Mouse (Mus musculus) right cerebral cortex, postnatal 4 days (tissue): ENCODE results near the gene Mpi.

Source experiments
- DNase-seq: peaks from one replicate; pipeline ENCODE4 v3.0.0-alpha.2; 2022

Mpi gene

DNA sequence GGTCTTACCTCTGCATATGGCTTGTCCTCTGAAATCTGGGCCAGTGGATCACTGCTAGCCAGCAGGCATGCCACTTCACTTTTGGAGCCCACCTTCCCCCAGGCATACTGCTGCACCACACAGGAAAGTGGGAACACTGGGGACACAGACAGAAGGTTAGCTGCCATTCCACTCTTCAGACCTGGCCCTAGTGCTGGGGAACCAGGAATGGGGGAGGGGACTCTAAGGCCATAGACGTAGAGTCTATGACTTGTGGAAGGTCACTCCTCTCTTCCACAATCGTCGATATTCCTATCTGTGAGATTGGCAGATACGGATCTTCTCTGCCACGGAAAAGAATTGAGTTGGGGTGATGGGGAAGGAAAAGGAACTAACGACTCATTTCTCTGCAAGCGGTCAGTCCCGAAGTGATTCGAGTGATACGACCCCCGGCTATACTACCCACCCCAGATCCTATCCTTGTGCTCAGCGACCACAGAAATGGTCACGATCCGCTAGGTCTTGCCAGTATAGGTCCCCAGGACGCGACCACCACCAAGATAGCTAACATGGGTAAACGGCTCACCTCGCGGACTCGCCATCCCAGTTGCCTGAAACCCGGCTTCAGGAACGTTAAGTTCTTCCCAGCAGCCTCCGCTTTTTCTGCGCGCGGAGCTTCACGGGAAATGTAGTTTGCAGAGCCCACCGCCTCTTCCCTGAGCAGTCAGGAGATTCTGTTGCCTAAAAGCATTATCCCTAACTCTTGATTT lies at the start of gene Mpi:
Gene Mpi (minus strand): TSS at position 625 of the 749 bp plus-strand sequence.
- DNase-seq: peak; percentile 76

GRCm38 (mm10) chr9:57602098-57602497 lies 49.5 kb upstream of the Mpi start:
- no peak for DNase-seq

- peak; percentile 62 for DNase-seq
Observed at GRCm38 (mm10) chr9:57601353-57601706, 48.8 kb upstream of the Mpi start.

- DNase-seq: no peak
Observed at GRCm38 (mm10) chr9:57600620-57601352, 48.2 kb upstream of the Mpi start.

- no peak for DNase-seq
Observed at GRCm38 (mm10) chr9:57598851-57599563, 46.4 kb upstream of the Mpi start.

GRCm38 (mm10) chr9:57597929-57598382 lies 45.4 kb upstream of the Mpi start:
- no peak for DNase-seq

DNA sequence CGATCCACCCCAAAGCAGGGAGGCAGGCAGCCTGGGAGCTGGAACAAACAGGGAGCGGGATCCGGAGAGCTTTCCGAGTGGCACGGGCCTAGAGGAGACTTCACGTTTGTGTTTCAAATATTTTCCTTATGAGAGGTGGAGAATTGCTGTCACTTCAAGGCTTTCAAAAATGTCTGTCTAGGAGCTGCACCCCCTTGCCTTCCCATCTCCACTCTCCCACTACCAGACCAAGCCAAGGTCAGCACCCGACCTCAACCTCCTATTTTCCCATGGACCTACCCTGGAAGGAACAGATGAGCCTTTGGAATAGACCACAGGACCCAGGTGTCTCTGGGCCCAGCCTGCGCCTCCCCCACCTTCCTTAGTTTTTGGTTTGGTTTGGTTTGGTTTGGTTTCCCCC lies 44.7 kb upstream of the Mpi start:
- DNase-seq: no peak

DNA sequence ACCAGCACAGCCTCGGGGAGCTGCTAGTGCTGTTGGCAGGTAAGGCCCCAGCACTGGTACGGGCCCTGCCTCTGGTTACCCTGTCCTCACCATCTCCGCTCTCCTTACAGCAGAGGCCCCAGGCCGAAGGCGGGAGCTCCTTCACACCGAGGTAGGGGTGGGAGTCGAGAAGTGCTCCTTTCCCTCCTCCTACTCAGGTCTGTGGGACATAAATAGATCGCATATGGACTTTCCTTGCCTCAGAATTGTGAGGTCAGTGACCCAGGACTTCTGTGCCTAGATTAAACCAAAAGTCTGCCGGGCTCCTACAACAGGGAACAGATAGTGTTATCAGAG lies 41.6 kb upstream of the Mpi start:
- DNase-seq: no peak

DNA sequence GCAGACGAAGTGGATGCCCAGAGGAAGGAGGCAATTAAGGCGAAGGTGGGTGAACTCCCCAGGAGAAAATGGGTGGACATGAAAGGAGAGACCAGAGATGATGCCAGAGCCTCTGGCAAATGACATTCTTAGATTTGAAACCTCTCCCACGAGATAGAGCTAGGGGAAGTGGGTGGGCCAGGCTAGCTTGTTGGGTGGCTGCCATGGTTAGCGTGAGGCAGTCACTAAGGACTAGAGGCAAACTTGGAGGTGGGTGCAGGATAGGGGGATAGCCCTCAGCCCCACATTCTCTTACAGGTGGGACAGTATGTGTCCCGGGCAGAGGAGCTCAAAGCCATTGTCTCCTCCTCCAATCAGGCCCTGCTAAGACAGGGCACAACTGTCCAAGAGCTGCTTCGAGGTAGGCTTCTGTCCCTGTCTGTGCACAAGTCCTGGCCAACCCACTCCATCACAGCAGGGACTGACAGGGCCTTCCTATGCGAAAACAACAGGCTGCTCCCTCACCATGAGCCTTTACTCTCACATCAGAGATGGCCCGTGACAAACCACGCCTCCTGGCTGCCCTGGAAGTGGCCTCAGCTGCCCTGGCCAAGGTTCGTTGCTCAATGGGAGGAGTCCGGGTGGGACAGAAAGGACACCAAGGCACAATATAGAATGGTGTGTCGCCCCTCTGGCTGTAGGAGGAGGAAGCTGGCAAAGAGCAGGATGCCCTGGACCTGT lies 41.1 kb upstream of the Mpi start:
- DNase-seq: no peak

GRCm38 (mm10) chr9:57590726-57591125 lies 38.2 kb upstream of the Mpi start:
- DNase-seq: no peak

- DNase-seq: peak; percentile 72
Observed at GRCm38 (mm10) chr9:57589224-57590126, 36.9 kb upstream of the Mpi start, which contains the start of gene Ulk3. Gene Ulk3, plus strand, starts transcription at chr9:57589452.

- no peak for DNase-seq
Observed at GRCm38 (mm10) chr9:57584991-57585390, 32.4 kb upstream of the Mpi start.

DNA sequence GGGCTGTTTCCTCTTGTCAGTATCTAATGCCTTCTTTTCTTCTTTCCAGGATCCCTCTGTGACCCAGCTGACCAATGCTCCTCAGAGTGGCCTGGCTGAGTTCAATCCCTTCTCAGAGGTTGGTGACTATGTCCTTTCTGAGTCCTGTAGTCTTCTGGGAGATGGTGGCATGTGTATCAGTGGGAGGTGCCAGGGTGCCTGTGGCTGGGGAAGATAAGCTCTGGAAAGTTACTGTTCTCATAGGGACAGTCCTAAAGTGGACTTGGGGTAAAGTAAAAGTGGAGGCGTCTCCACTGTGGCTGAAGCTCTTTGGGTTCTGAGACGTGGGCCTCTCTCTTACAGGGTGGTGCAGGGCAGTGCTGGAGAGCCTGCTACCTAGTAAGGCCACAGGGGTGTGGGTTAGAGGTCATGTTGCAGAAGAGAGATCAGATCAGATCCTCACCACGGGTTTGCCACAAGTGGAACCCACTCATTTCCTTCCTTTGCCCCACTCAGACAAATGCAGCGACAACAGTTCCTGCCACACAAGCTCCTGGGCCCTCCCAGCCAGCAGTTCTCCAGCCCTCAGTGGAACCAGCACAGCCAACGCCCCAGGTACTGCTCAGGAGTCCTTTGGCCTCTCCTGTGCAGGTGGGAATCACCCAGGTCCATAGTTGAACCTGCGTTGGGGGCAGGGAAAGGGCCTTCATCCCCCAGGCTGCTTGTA lies 24.7 kb upstream of the Mpi start:
- no peak for DNase-seq

DNA sequence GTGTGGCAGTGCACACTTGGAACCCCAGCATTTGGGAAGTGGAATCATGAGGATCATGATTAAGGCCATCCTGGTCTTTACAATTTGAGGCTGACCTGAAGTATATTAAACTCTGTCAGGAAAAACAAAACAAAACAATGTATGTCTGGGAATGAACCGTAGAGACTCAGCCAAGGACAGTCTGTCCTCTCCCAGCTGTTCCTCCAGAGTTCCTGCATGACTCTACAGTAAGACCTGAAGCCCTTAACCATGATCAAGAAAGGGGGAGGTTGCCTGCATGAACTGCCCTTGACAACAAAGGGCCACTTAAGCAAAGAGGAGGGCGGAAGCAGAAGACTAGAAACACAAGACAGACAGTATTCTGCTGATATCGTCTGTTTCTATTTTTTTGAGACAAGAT lies 23.0 kb upstream of the Mpi start:
- DNase-seq: no peak

GRCm38 (mm10) chr9:57574397-57574796 lies 21.8 kb upstream of the Mpi start:
- DNase-seq: no peak

- no peak for DNase-seq
Observed at GRCm38 (mm10) chr9:57568500-57568899, 15.9 kb upstream of the Mpi start.

GRCm38 (mm10) chr9:57566846-57567245 lies 14.3 kb upstream of the Mpi start:
- no peak for DNase-seq

- peak; percentile 56 for DNase-seq
Observed at GRCm38 (mm10) chr9:57565741-57566221, 13.2 kb upstream of the Mpi start.

GRCm38 (mm10) chr9:57564609-57565008 lies 12.0 kb upstream of the Mpi start:
- no peak for DNase-seq

DNA sequence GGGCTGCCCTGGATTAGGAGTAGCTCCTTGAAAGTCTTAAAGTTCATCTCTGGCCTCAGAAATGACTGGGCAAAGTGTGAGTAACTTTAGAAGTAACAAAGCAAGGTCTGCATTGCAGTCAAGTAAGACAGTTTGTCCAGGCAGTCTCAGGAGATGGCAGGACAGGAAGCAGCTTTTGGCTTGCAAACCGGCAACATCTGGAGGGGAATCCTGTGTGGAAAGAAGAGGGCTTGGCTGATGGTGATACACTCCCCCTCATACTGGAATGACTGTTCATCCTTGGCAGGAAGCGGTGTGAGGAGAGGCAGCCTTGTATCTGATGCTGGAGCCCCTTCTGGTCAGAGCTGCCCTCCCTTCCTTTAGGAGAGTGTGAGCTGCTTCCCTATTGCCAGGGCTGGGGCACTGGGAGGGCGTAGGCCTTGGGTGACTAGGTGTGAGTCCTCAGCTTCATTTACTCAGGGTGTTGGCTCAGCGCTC lies 10.4 kb upstream of the Mpi start:
- DNase-seq: no peak

DNA sequence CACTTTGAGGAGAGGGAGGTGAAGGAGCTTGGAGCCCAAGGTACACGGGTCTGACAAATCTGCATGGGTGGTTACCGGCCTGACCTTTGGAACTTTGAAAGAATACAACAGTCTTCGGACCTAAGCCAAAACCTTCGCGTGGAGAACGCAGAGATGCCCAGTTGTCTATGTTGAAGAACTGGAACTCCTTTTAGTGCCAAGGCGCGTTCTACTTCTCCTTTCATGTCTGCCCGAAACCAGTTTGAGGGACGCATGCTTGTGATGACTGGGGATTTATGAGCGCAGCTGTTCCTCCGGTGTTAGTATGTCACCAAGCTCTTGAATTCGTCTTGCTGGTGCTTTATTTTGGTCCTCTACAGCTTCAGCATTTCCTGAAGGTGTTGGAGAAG lies 9.1 kb upstream of the Mpi start:
- no peak for DNase-seq
